Mouse (Mus musculus) CD4-positive helper T cell, adult 2 months (primary cell): Measurements from ENCODE around the gene Fbxl17.

Source experiments
- DNase-seq: peaks from one replicate; pipeline ENCODE4 v3.0.0-alpha.2; 2012; ENCODE audit warnings: low read depth, missing footprints, low spot score

Fbxl17 gene

GRCm38 (mm10) chr17:63402741-63403681 is 96.8 kb downstream of the Fbxl17 start:
- peak; percentile 14 for DNase-seq

GRCm38 (mm10) chr17:63402170-63402569 is 97.6 kb downstream of the Fbxl17 start:
- DNase-seq = no peak

DNA sequence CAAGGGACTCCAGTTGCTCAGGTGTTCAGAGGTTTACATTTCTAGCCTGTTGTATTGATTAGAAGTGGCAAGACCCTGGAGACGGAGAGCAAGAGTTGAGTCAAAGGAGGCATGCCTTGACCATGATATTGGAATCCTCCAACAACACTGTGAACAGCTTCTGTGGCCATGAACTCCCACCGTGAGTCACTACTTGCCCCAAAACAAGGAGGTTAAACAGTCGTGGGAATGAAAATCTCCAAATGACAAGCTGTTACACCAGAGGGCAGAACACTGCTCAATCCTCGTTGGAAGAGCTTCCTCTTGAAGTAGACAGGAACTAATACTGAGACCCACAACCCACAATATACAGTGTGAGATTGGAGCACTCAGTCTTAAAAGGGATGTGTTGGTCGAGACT is 99.2 kb downstream of the Fbxl17 start:
- no peak for DNase-seq

DNA sequence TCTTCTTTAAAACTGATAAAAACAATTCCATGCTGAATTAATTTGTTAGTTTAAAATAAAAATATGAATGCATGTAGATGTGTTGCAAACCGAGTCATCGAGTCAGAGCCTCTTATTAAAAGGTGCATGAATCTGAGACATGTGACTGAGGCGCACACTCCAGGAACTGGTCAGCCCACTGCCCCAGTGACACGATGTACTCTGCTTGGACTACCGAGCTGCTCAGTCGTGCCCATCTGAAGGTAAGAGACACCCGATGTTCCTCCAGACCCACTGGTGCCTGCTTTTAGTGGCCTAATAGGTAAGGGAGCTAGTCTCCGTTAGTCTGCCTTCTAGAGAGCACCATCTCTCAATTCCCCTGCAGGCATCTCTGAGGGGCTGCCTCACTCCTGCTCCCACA is 100.0 kb downstream of the Fbxl17 start:
- DNase-seq = no peak

GRCm38 (mm10) chr17:63391506-63391905 is 108.3 kb downstream of the Fbxl17 start:
- no peak for DNase-seq

DNA sequence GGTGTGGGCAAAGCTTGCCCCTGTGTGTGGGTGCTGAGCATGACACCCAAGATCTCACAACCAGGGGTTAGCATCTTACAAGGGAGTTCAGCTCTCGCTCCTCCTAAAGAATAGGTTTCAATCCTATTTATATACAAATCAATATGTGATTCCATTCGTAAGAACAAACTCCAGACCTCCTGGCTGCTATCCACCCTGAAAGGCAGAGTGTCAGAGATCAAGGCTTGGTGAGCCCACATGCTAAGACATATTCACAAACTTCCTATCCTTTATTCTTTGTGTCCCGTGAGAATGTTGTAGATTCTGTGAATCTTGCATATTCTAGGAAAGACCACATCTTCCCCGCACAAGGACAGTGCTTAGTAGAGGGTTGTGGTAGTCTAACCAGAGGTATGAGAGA is 108.9 kb downstream of the Fbxl17 start:
- no peak for DNase-seq

- DNase-seq = no peak
Measured at GRCm38 (mm10) chr17:63370977-63371376, 128.8 kb downstream of the Fbxl17 start.

DNA sequence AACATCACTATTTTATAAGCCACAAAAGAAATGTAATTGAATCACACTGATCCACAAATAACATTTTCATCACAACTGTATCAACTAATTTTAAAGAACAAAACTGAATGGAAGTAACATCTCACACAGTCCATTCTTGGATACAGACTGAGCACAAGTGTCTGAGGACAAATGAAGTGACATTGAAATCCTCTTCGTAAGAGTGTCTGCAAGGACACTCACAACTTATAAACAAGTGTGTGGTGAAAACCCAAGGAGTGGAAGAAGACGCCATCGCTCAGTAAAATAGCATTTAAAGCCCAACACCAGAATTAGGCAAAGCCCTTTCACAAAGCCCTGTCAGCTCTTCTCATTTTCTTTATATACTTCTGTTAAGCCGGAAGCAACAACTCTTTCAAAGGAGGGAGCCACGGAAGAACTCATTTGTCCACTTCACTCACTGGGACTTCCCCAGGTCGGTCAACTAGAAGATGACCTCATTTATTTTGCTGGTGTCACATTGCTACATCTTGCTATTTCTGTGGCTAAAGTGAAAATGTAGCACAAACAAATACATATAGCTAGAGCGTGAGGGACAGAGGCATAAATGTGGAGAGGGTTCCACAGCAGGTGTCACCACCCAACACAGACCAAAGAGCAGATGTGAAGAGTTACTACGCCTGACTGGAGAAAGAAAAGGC is 130.0 kb downstream of the Fbxl17 start:
- DNase-seq = no peak

DNA sequence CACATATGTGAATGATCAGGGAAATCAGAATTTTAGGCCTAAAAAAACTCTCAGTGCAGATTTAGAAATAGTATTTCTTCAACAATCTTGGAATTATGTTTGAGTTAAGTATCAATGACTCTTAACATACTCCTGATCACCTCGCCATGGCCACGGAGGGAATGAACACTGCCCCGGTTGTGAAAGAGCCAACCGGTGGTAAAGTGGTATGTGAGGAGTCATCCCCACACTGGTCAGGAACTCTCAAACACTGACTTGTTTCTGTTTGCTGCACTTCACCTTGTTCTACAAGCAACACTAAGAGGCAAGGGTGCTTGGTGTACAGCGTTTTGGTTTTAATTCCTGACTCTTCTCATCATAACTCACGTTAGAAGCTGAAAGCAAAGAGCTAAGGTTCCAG is 132.3 kb downstream of the Fbxl17 start:
- no peak for DNase-seq

GRCm38 (mm10) chr17:63366045-63366444 is 133.8 kb downstream of the Fbxl17 start:
- DNase-seq = no peak

DNA sequence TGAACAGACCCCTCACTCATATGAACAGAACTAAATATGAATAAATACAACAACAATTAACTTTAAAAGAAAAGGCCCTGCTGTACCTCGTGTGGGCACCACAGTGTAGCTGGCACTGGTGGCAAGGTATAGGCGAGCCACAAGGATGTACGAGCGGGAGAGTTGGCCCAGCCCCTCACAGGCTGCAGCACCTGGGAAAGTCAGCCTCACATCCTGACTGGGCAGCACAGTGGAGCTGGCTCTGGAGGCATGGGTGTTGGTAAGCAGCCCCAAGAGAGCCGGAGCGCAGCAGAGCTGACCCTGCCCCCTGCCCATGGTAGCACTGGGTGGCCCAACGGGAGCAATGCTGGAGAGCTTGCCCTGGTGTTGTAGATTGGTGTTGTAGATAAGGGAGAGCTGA is 135.2 kb downstream of the Fbxl17 start:
- DNase-seq = no peak

DNA sequence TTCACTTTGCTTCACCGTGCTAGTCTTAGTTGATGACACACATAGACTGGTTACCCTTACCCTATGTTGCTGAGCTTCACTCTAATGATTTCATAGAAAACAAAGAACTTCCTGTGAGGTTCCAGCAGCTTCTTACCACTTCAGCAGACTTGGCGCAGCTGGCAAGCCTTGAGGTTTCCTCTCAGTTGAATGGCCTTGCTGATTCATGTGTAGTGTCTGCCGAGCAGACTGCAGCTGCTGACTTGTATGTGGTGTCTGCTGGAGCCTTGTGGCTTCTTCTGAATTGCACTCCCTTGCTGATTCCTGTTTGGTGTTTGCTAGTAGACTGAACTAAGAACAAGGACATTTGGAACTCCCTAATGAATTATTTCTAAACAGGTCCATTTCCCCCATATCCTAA is 137.6 kb downstream of the Fbxl17 start:
- DNase-seq = peak; percentile 34

- no peak for DNase-seq
Measured at GRCm38 (mm10) chr17:63361679-63362078, 138.1 kb downstream of the Fbxl17 start.

DNA sequence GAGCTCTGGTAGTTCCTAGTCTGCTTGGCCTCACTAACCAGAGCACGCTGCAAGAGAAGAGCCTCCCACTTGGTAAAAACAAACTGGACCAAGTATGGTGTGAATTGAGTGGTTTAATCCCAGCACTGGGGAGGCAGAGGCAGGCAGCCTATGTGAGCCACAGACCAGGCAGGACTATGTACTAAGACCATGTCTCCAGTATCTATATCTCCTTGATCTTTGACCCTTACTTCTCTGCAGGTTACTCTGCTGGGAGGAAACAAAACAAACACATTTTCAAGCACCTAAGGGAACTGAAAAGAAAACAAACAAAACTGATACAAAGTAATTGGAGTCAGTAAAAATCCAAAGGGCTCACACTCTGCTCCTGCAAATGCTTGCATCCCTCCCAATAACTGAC is 141.0 kb downstream of the Fbxl17 start:
- no peak for DNase-seq

DNA sequence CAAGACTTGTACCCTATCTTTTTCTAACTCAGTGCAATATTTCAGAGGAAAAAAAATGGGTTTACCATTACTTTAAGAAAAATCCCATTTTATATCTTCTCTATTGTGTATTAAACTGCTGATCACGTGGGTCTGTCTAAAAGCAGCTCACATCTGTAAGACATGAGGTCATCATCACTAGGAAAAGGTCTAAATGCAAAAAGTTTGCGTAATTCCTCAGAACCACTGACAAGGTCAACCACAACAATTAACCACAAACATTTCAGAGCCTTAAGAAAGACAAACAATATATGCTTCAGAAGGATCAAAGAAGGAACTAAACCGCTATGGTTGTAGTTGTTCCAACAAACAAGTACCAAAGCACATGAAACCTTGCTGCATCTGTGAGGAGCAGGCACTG is 143.6 kb downstream of the Fbxl17 start:
- DNase-seq = peak; percentile 44

DNA sequence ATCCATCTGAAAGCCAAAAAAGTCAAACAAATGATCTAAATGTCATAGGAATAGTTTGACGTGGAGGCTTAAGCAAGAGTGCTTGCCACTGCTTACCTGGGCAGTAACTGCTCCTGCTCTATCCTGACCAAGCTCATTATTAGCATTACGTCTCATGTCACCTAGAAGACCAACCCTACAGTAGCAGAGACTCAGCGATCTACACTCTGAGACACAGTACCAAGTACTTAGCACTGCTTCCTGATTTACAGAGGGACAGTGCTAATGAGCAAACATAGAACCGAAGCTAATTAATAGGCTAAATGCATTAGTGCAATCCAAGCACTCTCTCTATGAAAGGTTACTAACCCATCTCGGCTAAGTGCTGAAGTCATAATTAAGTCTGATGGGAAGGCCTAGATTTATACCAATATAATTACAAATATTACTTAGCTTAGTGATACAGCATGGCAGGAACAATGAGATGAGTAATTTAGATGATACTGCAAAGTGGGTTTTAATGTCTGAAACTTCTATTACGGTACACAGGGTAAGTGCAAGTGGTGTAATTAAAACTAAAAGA is 147.1 kb downstream of the Fbxl17 start:
- no peak for DNase-seq

- no peak for DNase-seq
Measured at GRCm38 (mm10) chr17:63351682-63352081, 148.1 kb downstream of the Fbxl17 start.

- no peak for DNase-seq
Measured at GRCm38 (mm10) chr17:63350876-63351509, 148.8 kb downstream of the Fbxl17 start.

DNA sequence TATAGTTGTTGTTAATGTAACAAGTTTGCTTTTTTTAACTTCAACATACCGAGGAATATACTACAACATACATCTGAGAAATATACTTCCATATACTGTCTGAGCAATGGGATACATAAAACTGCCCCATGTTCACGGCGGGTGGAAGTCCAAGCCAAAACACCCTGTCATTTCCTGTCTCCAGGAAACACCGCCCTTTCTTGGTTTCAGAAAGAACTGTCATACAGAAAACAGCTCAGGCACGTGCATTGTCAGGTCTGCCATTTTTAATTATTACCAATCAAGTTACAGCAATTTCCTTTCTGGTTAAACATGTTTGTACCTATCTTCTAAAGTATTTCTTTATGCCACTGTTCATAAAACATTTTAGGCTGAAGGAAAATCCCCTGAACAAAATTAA is 155.7 kb downstream of the Fbxl17 start:
- no peak for DNase-seq

GRCm38 (mm10) chr17:63343076-63343475 is 156.7 kb downstream of the Fbxl17 start:
- DNase-seq = no peak

DNA sequence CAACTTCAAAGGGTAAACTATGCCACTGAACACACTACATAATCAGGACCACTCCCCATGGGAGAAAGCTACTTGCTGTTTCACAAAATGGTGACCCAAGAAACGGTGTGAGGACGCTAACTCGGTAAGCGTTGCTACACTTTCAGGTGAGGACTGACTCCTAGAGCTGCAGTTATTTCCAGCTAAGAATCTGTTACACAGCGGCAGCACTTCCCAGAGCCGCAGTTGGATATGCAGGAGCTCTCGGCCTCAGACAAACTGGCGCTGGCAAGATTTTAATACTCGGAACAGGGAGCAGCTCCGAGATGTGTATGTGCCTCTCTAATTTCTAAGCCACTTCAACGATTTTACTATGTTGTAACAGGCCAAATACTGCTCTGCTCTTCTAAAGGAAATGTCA is 157.4 kb downstream of the Fbxl17 start:
- DNase-seq = no peak

DNA sequence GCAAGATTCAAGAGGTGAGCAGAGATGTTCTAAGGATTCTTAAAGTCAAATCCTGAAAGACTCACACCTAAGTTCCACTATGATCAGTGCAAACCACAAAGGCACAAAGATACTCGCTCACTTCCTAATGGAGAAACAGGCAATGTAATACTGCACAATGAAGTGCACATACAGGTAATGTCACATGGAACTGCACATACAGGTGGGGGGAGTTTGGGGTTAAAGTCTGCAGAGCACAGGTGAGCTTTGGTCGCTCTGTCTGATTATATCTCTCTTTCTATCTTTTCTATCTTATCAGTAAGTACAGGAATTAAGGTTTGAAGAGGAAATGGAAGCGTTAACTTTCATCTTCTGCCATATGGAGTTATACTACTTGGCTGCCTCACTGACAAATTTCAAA is 158.6 kb downstream of the Fbxl17 start:
- DNase-seq = no peak
